Mouse (Mus musculus): Measurements from ENCODE around the gene Snrpd3. TPM values are rescaled to one million over a fixed set of nuclear protein-coding genes. Genes with fewer than 3 reads are reported as not detected.

Gene Snrpd3
- polyA plus RNA-seq, 1 experiment: 41.2 TPM

- Histone ChIP-seq H3K27ac (ENCODE audit: insufficient read depth, low read depth, low read length) (no peak overlapping the region), H3K4me1 (ENCODE audit: control insufficient read depth, insufficient read depth, low read length) (0 out of 2 replicates have a peak, but pooled peaks cover 3% of the 10 kb centered on the region), H3K36me3 (ENCODE audit: control insufficient read depth, insufficient read depth, low read length) (no peaks in the 10 kb centered on the region), H3K4me3 (ENCODE audit: insufficient read depth, low read depth, low read length) (no peak overlapping the region), H3K27me3 (replicated peaks; ENCODE audit: control insufficient read depth, insufficient read depth, low read length) (no peaks in the 10 kb centered on the region)
- TF ChIP-seq POLR2A (IDR thresholded peaks at IDR 0.05; ENCODE audit: low read depth, low read length) (no peak), CTCF (conservative IDR thresholded peaks at IDR 0.05; ENCODE audit: insufficient read depth, insufficient read length, low read depth, low read length) (no peak)
- 35% methylated on average over 3 of the region's 3 CpGs for WGBS
- peak; percentile 45 for DNase-seq
Observed at GRCm38 (mm10) chr10:75558515-75558914, 41.2 kb downstream of the Snrpd3 start.

GRCm38 (mm10) chr10:75559041-75559675 is 41.8 kb downstream of the Snrpd3 start:
- TF ChIP-seq POLR2A (IDR thresholded peaks at IDR 0.05; ENCODE audit: low read depth, low read length): no peak
- TF ChIP-seq CTCF (conservative IDR thresholded peaks at IDR 0.05; ENCODE audit: insufficient read depth, insufficient read length, low read depth, low read length): no peak
- Histone ChIP-seq H3K27me3 (replicated peaks; ENCODE audit: control insufficient read depth, insufficient read depth, low read length) (no peaks in the 10 kb centered on the region), H3K4me1 (ENCODE audit: control insufficient read depth, insufficient read depth, low read length) (0 out of 2 replicates have a peak, but pooled peaks cover 6% of the 10 kb centered on the region), H3K4me3 (ENCODE audit: insufficient read depth, low read depth, low read length) (no peak overlapping the region), H3K36me3 (ENCODE audit: control insufficient read depth, insufficient read depth, low read length) (no peaks in the 10 kb centered on the region), H3K27ac (ENCODE audit: insufficient read depth, low read depth, low read length) (no peak overlapping the region)
- 24% methylated on average over 14 of the region's 14 CpGs for WGBS
- no peak for DNase-seq

GRCm38 (mm10) chr10:75559676-75560548 is 42.6 kb downstream of the Snrpd3 start, which contains the start of gene Lrrc75b:
Lrrc75b (minus strand) TSS chr10:75560330.
- Histone ChIP-seq H3K36me3 (ENCODE audit: control insufficient read depth, insufficient read depth, low read length) (no peaks in the 10 kb centered on the region), H3K4me3 (ENCODE audit: insufficient read depth, low read depth, low read length) (peak within 1 kb of the TSS; percentile 43), H3K27me3 (replicated peaks; ENCODE audit: control insufficient read depth, insufficient read depth, low read length) (no peaks in the 10 kb centered on the region), H3K27ac (ENCODE audit: insufficient read depth, low read depth, low read length) (no peak within 1 kb of the TSS), H3K4me1 (ENCODE audit: control insufficient read depth, insufficient read depth, low read length) (peaks cover 10% of the 10 kb centered on the region; the same call in 1 of the 2 replicates)
- TF ChIP-seq CTCF (conservative IDR thresholded peaks at IDR 0.05; ENCODE audit: insufficient read depth, insufficient read length, low read depth, low read length) (no peak), POLR2A (IDR thresholded peaks at IDR 0.05; ENCODE audit: low read depth, low read length) (no peak)
- peak; percentile 83 for DNase-seq
- WGBS: under 1% methylated on average over 75 of the region's 75 CpGs

- Histone ChIP-seq H3K36me3 (ENCODE audit: control insufficient read depth, insufficient read depth, low read length) (no peaks in the 10 kb centered on the region), H3K4me1 (ENCODE audit: control insufficient read depth, insufficient read depth, low read length) (peaks cover 16% of the 10 kb centered on the region; the same call in 1 of the 2 replicates), H3K27me3 (replicated peaks; ENCODE audit: control insufficient read depth, insufficient read depth, low read length) (no peaks in the 10 kb centered on the region), H3K27ac (ENCODE audit: insufficient read depth, low read depth, low read length) (no peak overlapping the region), H3K4me3 (ENCODE audit: insufficient read depth, low read depth, low read length) (no peak overlapping the region; the same call in 1 of the 2 replicates)
- no peak for DNase-seq
- WGBS: 40% methylated on average over 6 of the region's 6 CpGs
- TF ChIP-seq CTCF (conservative IDR thresholded peaks at IDR 0.05; ENCODE audit: insufficient read depth, insufficient read length, low read depth, low read length) (no peak), POLR2A (IDR thresholded peaks at IDR 0.05; ENCODE audit: low read depth, low read length) (no peak)
Observed at GRCm38 (mm10) chr10:75560549-75560899, 43.2 kb downstream of the Snrpd3 start.

GRCm38 (mm10) chr10:75561071-75561654 is 43.8 kb downstream of the Snrpd3 start, which contains the start of gene Ggt1:
Ggt1 (plus strand) TSS chr10:75561604.
- no peak for DNase-seq
- WGBS: 69% methylated on average over 10 of the region's 10 CpGs
- H3K36me3 ChIP-seq (ENCODE audit: control insufficient read depth, insufficient read depth, low read length): no peaks in the 10 kb centered on the region
- TF ChIP-seq POLR2A (IDR thresholded peaks at IDR 0.05; ENCODE audit: low read depth, low read length) (no peak), CTCF (conservative IDR thresholded peaks at IDR 0.05; ENCODE audit: insufficient read depth, insufficient read length, low read depth, low read length) (no peak)
- no peak within 1 kb of the TSS for H3K27ac ChIP-seq (ENCODE audit: insufficient read depth, low read depth, low read length)
- no peak within 1 kb of the TSS for H3K4me3 ChIP-seq (ENCODE audit: insufficient read depth, low read depth, low read length)
- no peaks in the 10 kb centered on the region for H3K27me3 ChIP-seq (replicated peaks; ENCODE audit: control insufficient read depth, insufficient read depth, low read length)
- H3K4me1 ChIP-seq (ENCODE audit: control insufficient read depth, insufficient read depth, low read length): peaks cover 17% of the 10 kb centered on the region; the same call in 1 of the 2 replicates

- Histone ChIP-seq H3K4me1 (ENCODE audit: control insufficient read depth, insufficient read depth, low read length) (peaks cover 17% of the 10 kb centered on the region; the same call in 1 of the 2 replicates), H3K36me3 (ENCODE audit: control insufficient read depth, insufficient read depth, low read length) (no peaks in the 10 kb centered on the region), H3K4me3 (ENCODE audit: insufficient read depth, low read depth, low read length) (no peak overlapping the region), H3K27me3 (replicated peaks; ENCODE audit: control insufficient read depth, insufficient read depth, low read length) (no peaks in the 10 kb centered on the region), H3K27ac (ENCODE audit: insufficient read depth, low read depth, low read length) (no peak overlapping the region)
- 90% methylated on average over 8 of the region's 8 CpGs for WGBS
- TF ChIP-seq CTCF (conservative IDR thresholded peaks at IDR 0.05; ENCODE audit: insufficient read depth, insufficient read length, low read depth, low read length) (no peak), POLR2A (IDR thresholded peaks at IDR 0.05; ENCODE audit: low read depth, low read length) (no peak)
- DNase-seq: no peak
Observed at GRCm38 (mm10) chr10:75562596-75562995, 45.2 kb downstream of the Snrpd3 start.

Measured in kidney, adult 2 months (tissue).